Mouse (Mus musculus) kidney, embryonic 16.5 days (tissue): ENCODE results near the gene Slc25a23. TPM values are rescaled to one million over a fixed set of nuclear protein-coding genes. Genes with fewer than 3 reads are reported as not detected.

Experiments used
- ATAC-seq: fragments of 200-750 bp; cut with Nextera tagmentation; 2 replicates; pipeline ENCODE4 v1.8.0; 2017; ENCODE audit warnings: moderate TSS enrichment; ENCODE audit not compliant: low FRiP score, low TSS enrichment
- H3K27ac ChIP-seq: fragments of 300-500 bp; sonication (generic); 2 replicates; pipeline ENCODE4 v1.5.1; 2014; ENCODE audit warnings: low read length
- H3K27me3 ChIP-seq: fragments of 300-500 bp; sonication (generic); 2 replicates; pipeline ENCODE4 v1.6.1; 2014; ENCODE audit warnings: low read length, control low read depth, mixed read lengths; ENCODE audit not compliant: insufficient read depth
- H3K36me3 ChIP-seq: fragments of 300-500 bp; sonication (generic); 2 replicates; pipeline ENCODE4 v1.6.1; 2014; ENCODE audit warnings: low read length, control low read depth, mixed read lengths; ENCODE audit not compliant: insufficient read depth
- H3K4me1 ChIP-seq: fragments of 300-500 bp; sonication (generic); 2 replicates; pipeline ENCODE4 v1.6.1; 2014; ENCODE audit warnings: low read length, control low read depth, mixed read lengths; ENCODE audit not compliant: insufficient read depth
- H3K4me2 ChIP-seq: fragments of 300-500 bp; sonication (generic); replicated peaks from 2 replicates; pipeline ENCODE4 v1.6.1; 2014; ENCODE audit warnings: low read depth, low read length
- H3K4me3 ChIP-seq: fragments of 300-500 bp; sonication (generic); 2 replicates; pipeline ENCODE4 v1.5.1; 2014; ENCODE audit warnings: mild to moderate bottlenecking, low read length
- H3K9ac ChIP-seq: fragments of 300-500 bp; sonication (generic); replicated peaks from 2 replicates; pipeline ENCODE4 v1.6.1; 2014; ENCODE audit warnings: low read length
- H3K9me3 ChIP-seq: fragments of 300-500 bp; sonication (generic); 2 replicates; pipeline ENCODE4 v1.6.1; 2016; ENCODE audit warnings: low read length, control low read depth
- WGBS: fragments of 180-500 bp; shearing (Covaris S2); extraction: QIAGEN DNeasy Blood & Tissue Kit; methylation state at CpG from one replicate; pipeline ENCODE4 v1.1.7; 2014; 5-methylcytosine and 5-hydroxymethylcytosine counted together
- polyA plus RNA-seq: library from polyadenylated mRNA; unstranded; fragments of >200 nt; fragmentation: Nextera tagmentation; extraction: Ambion mirVana; gene quantifications from 2 replicates; pipeline ENCODE4 v1.2.1, GENCODE M21; 2015

The Slc25a23 gene
- polyA plus RNA-seq, 1 experiment from 2014 or later: 11.2 TPM

DNA sequence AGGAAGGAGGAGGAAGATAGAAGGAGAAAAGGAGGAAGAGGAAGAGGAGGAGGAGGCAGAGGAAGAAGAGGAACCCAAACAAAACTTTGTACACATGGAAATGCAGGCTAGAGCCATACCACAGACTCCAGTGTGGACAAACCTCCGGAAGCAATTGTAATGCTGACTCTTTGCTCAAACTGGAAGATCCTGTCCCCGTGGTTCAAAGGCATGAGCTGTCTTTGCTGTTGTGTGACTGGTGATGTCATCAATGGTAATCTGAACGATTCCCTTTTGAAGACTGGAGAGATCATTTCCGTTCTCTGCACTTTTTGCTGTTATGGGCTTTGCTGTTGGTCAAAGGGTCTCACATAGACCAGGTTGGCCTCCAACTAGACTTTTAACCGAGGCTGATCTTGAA, 38.7 kb upstream of the Slc25a23 start:
- 78% methylated on average over 5 of the region's 5 CpGs for WGBS
- Histone ChIP-seq H3K27ac (no peak overlapping the region), H3K36me3 (no peaks in the 10 kb centered on the region), H3K4me2 (no peak overlapping the region), H3K4me1 (0 out of 2 replicates have a peak, but pooled peaks cover 4% of the 10 kb centered on the region), H3K9me3 (no peaks in the 10 kb centered on the region), H3K27me3 (no peaks in the 10 kb centered on the region; the same call in 1 of the 2 replicates), H3K9ac (no peak overlapping the region), H3K4me3 (no peak overlapping the region)
- ATAC-seq: no peak

DNA sequence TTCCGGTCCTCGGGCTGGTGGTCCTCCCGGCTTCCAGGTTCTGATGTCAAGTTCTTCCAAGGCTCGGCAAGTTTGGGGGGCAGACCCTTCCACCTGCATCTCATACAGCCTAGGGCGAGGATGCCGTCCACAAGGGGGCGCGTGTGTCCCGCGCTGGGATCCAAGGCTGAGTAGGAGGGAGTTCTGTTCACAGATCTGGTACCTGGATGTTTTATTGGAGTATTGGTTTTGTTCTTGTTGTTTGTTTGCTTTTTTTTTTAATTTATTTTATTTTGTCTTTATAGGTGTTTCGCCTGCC, 36.9 kb upstream of the Slc25a23 start:
- H3K27ac ChIP-seq: no peak overlapping the region
- no peak overlapping the region for H3K9ac ChIP-seq
- H3K27me3 ChIP-seq: no peaks in the 10 kb centered on the region; the same call in 1 of the 2 replicates
- under 1% methylated on average over 11 of the region's 11 CpGs for WGBS
- no peaks in the 10 kb centered on the region for H3K36me3 ChIP-seq
- peaks cover 3% of the 10 kb centered on the region; the same call in 1 of the 2 replicates for H3K9me3 ChIP-seq
- peak overlapping the region; percentile 56 for H3K4me2 ChIP-seq
- ATAC-seq: peak; percentile 86
- H3K4me1 ChIP-seq: 0 out of 2 replicates have a peak, but pooled peaks cover 4% of the 10 kb centered on the region
- peak overlapping the region; percentile 33 for H3K4me3 ChIP-seq

DNA sequence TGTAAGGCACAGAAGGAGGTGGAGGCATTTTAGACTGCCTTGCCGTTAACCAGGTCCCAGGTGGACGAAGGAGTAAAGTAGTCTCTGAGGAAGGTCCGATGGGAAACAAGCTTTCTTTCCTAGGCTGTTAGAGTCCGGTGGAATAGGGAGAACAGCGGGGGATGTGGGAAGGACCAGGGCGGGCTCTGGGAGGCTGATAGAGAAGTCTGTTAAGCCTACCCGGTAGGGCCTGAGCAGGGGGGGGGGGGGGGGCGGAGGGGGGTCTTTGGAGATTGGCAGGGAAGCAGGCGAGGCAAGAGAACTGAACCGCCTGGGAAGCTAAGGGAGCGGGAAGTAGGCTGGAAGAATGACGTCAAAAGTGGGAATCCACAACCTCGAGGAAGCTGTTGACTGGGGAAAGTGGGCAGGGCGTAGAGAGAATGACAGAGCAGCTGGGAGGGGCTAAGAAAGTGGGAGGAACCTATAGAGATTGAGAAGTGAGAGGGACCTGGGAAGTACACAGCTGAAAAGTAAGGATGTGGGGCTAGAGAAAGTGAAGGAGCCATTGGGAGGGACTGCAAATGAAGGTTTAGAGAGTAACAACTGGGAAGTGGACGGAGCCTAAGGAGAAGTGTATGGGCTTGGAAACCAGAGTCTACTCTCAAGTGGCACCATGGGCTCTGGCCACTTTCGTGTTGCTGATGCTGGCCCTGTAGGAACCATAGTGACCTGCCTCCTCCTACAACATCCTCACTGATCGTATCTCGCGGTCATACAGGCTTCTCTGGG, 36.4 kb upstream of the Slc25a23 start:
- WGBS: 2% methylated on average over 18 of the region's 19 CpGs
- peak; percentile 92 for ATAC-seq
- Histone ChIP-seq H3K9me3 (peaks cover 3% of the 10 kb centered on the region; the same call in 1 of the 2 replicates), H3K4me1 (0 out of 2 replicates have a peak, but pooled peaks cover 4% of the 10 kb centered on the region), H3K36me3 (no peaks in the 10 kb centered on the region), H3K27ac (no peak overlapping the region), H3K9ac (peak overlapping the region; percentile 36; the same call in 1 of the 2 replicates), H3K4me2 (peak overlapping the region; percentile 56), H3K4me3 (peak overlapping the region; percentile 33), H3K27me3 (no peaks in the 10 kb centered on the region; the same call in 1 of the 2 replicates)

DNA sequence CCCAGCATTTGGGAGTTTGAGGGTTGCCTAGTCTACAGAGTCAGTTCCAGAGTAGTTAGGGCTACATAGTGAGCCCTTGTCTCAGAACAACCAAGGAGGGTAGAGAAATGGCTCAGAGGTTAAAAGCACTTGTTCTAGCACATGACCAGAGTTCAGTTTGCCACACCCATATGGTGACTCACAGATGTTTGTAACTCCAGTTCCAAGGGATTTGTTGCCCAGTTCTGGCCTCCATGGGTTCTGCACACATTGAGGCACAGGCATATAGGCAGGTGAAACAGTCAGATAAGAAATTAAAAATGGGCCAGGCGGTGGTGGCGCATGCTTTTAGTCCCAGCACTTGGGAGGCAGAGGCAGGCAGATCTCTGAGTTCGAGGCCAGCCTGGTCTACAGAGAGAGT, 34.6 kb upstream of the Slc25a23 start:
- H3K9ac ChIP-seq: no peak overlapping the region
- no peak overlapping the region for H3K4me3 ChIP-seq
- 96% methylated on average over 3 of the region's 3 CpGs for WGBS
- no peak overlapping the region for H3K27ac ChIP-seq
- H3K27me3 ChIP-seq: no peaks in the 10 kb centered on the region; the same call in 1 of the 2 replicates
- no peak overlapping the region for H3K4me2 ChIP-seq
- 0 out of 2 replicates have a peak, but pooled peaks cover 4% of the 10 kb centered on the region for H3K4me1 ChIP-seq
- no peaks in the 10 kb centered on the region for H3K36me3 ChIP-seq
- H3K9me3 ChIP-seq: peaks cover 3% of the 10 kb centered on the region; the same call in 1 of the 2 replicates
- no peak for ATAC-seq

DNA sequence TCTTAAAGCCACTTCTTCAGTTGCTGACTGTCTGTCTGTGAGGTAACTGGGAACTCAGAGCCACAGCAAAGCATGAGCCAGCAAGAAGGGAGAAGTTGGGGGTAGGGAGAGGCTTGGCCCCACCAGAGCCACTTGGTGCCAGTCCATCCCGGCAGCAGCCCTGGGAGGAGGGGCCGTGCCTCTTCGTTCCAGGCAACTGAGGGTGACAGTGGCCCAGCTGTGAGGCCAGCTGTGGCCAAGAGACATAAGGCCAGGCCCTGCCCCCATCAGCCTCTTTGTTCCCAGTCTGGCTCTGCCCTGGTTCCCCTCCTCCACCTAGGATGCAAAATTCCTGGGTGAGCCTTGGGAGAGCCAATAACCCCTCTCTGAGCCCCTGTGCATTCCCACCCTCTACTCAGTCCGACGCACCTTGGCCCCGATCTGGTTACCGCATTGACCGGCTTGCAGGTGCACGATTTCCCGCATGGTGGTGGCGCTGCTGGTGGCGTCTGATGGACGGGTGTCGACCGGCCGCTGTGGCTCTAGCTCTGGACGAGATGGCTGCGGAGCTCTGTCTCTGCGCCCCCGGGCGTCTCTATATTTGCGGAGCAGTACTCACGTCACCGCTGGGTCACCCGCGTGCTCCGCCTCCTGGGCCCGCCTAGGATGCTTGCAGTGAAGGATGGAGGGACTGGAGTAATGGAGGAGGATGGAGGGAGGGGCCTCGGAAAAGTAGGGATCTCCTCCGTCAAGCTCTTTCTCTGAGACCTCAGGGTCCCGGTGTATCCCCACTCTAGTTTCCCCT, 27.6 kb upstream of the Slc25a23 start, which contains the start of gene Tubb4a:
TSS of gene Tubb4a (minus strand) at position 734 of the 784 bp plus-strand sequence.
- peaks cover 9% of the 10 kb centered on the region; the same call in 1 of the 2 replicates for H3K4me1 ChIP-seq
- 0% methylated on average over 31 of the region's 31 CpGs for WGBS
- H3K27me3 ChIP-seq: no peaks in the 10 kb centered on the region; the same call in 1 of the 2 replicates
- H3K4me2 ChIP-seq: peak within 1 kb of the TSS; percentile 66
- peaks cover 3% of the 10 kb centered on the region; the same call in 1 of the 2 replicates for H3K9me3 ChIP-seq
- H3K4me3 ChIP-seq: peak within 1 kb of the TSS; percentile 50
- H3K36me3 ChIP-seq: no peaks in the 10 kb centered on the region
- peak within 1 kb of the TSS; percentile 65 for H3K9ac ChIP-seq
- ATAC-seq: peak; percentile 80
- H3K27ac ChIP-seq: no peak within 1 kb of the TSS

DNA sequence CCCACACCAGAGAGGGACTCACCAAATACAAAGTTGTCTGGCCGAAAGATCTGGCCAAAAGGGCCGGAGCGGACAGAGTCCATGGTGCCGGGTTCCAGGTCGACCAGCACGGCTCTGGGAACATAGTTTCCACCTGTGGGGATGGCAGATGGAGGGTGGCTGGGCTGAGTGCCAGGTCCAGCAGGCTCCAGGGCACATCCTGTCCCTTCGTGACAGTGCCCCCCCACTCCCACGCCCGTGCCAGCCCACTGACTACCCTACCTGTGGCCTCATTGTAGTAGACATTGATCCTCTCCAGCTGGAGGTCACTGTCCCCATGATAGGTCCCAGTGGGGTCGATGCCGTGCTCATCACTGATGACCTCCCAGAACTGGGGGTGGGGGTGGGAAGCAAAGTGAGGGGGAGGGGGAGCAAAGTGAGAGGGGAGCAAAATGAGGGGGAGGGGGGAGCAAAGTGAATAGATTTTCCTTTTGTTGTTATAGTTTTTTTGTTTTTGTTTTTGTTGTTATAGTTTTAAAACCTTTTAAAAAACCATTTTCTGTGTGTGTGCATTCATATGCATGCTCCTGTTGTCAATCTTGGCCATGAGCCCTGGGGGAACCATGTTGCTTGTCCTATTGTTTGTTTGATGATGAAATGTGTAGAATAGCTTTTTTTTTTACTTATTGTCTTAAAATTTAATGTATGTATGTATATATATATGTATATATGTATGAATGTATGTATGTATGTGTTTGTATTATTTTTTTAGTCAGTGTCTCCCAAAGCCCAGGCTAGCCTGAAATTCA, 26.5 kb upstream of the Slc25a23 start:
- no peak overlapping the region for H3K9ac ChIP-seq
- H3K4me3 ChIP-seq: no peak overlapping the region
- peaks cover 9% of the 10 kb centered on the region; the same call in 1 of the 2 replicates for H3K4me1 ChIP-seq
- no peaks in the 10 kb centered on the region; the same call in 1 of the 2 replicates for H3K27me3 ChIP-seq
- no peak overlapping the region for H3K27ac ChIP-seq
- no peaks in the 10 kb centered on the region for H3K9me3 ChIP-seq
- no peak for ATAC-seq
- H3K4me2 ChIP-seq: no peak overlapping the region
- H3K36me3 ChIP-seq: peaks cover 5% of the 10 kb centered on the region; the same call in 1 of the 2 replicates
- whole genome bisulfite sequencing: 81% methylated on average over 11 of the region's 11 CpGs

DNA sequence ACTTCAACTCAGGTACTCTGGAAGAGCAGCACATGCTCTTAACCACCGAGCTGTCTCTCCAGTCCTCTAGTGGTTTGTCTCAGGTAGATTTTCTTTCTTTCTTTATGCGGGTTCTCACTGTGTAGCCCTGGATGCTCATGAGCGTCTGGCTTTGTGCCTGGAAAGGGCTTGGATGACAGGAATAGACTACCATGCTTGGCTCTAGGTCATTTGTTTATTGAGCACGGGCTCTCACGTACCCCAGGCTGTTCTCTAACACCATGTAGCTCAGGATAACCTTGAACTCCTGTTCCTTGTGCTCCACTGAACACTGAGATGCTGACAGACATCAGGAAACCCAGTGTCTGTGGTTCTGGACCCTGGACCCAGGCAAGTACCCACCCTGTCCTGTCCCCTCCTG, 22.8 kb upstream of the Slc25a23 start:
- no peak for ATAC-seq
- H3K9me3 ChIP-seq: no peaks in the 10 kb centered on the region
- H3K9ac ChIP-seq: no peak overlapping the region
- no peak overlapping the region for H3K27ac ChIP-seq
- H3K27me3 ChIP-seq: no peaks in the 10 kb centered on the region; the same call in 1 of the 2 replicates
- WGBS: 82% methylated on average over 5 of the region's 5 CpGs
- no peak overlapping the region for H3K4me2 ChIP-seq
- peaks cover 7% of the 10 kb centered on the region; the same call in 1 of the 2 replicates for H3K4me1 ChIP-seq
- H3K4me3 ChIP-seq: no peak overlapping the region
- peaks cover 7% of the 10 kb centered on the region; the same call in 1 of the 2 replicates for H3K36me3 ChIP-seq

DNA sequence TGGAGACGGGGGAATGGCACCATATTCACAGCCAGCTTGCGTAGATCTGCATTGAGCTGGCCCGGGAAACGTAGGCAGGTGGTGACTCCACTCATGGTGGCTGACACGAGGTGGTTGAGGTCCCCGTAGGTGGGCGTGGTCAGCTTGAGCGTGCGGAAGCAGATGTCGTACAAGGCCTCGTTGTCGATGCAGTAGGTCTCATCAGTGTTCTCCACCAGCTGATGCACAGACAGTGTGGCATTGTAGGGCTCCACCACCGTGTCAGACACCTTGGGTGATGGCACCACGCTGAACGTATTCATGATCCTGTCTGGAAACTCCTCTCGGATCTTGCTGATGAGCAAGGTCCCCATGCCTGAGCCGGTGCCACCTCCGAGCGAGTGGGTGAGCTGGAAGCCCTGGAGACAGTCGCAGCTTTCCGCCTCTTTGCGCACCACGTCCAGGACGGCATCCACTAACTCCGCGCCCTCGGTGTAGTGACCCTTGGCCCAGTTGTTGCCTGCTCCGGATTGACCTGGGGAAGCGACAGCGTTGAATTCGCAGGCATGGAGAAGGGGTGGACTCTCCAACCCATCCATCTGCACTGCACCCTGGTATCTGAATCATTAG, 21.7 kb upstream of the Slc25a23 start:
- WGBS: 93% methylated on average over 31 of the region's 31 CpGs

DNA sequence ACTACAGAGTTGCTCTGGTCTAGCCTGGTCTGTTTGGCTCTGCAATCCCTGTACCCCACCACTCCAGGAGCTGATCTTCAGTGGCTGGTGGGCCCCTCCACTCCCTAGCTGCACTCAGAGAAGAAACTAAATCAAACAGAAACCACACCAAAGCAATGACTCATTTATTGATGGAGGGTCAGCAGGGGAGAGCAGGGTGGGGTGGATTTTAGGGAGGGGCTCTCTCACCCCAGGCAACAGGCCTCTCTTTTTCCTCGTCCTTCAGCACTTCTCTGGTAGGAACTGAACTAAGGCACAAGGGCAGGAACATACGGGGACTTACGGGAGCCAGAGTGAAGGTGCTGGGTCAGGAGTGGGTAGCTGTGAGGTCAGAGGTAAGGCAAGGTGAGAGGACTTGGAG, 20.3 kb upstream of the Slc25a23 start:
- H3K27ac ChIP-seq: no peak overlapping the region
- H3K36me3 ChIP-seq: peaks cover 7% of the 10 kb centered on the region; the same call in 1 of the 2 replicates
- 76% methylated on average over 3 of the region's 3 CpGs for WGBS
- ATAC-seq: no peak
- no peaks in the 10 kb centered on the region for H3K9me3 ChIP-seq
- H3K4me3 ChIP-seq: no peak overlapping the region
- no peak overlapping the region for H3K9ac ChIP-seq
- H3K4me1 ChIP-seq: no peaks in the 10 kb centered on the region
- no peak overlapping the region for H3K4me2 ChIP-seq
- H3K27me3 ChIP-seq: no peaks in the 10 kb centered on the region

More for the DNA sequence above, 21.7 kb upstream of the Slc25a23 start:
- ATAC-seq: no peak
- Histone ChIP-seq H3K36me3 (peaks cover 7% of the 10 kb centered on the region; the same call in 1 of the 2 replicates), H3K4me1 (no peaks in the 10 kb centered on the region), H3K9ac (no peak overlapping the region), H3K9me3 (no peaks in the 10 kb centered on the region), H3K4me2 (no peak overlapping the region), H3K27ac (no peak overlapping the region), H3K4me3 (no peak overlapping the region), H3K27me3 (no peaks in the 10 kb centered on the region)
